Mouse (Mus musculus): ENCODE measurements around the gene Dcaf11. TPM values are rescaled to one million over a fixed set of nuclear protein-coding genes. Genes with fewer than 3 reads are reported as not detected.

Gene Dcaf11
- polyA plus RNA-seq, 1 experiment from 2014 or later: 53.9 TPM

GRCm38 (mm10) chr14:55561860-55562259 lies 2.1 kb downstream of the Dcaf11 start:
- H3K27ac ChIP-seq (ENCODE audit: low read depth): no peak overlapping the region
- no peaks in the 10 kb centered on the region for H3K9me3 ChIP-seq (ENCODE audit: low read depth, low read length)
- no peak for ATAC-seq (ENCODE audit: insufficient read depth)
- no peak for DNase-seq
- no peaks in the 10 kb centered on the region for H3K27me3 ChIP-seq (ENCODE audit: insufficient read depth, low read length)
- 0 out of 2 replicates have a peak, but pooled peaks cover 5% of the 10 kb centered on the region for H3K4me1 ChIP-seq (ENCODE audit: insufficient read depth)
- peak overlapping the region; percentile 81 for H3K4me2 ChIP-seq
- H3K36me3 ChIP-seq (ENCODE audit: insufficient read depth): peaks cover 37% of the 10 kb centered on the region
- H3K9ac ChIP-seq: no peak overlapping the region
- TF ChIP-seq CTCF (IDR thresholded peaks at IDR 0.05; ENCODE audit: low read depth): no peak
- peak overlapping the region; percentile 73; the same call in 1 of the 2 replicates for H3K4me3 ChIP-seq (ENCODE audit: low read depth, low read length)
- WGBS: 71% methylated on average over 10 of the region's 10 CpGs

DNA sequence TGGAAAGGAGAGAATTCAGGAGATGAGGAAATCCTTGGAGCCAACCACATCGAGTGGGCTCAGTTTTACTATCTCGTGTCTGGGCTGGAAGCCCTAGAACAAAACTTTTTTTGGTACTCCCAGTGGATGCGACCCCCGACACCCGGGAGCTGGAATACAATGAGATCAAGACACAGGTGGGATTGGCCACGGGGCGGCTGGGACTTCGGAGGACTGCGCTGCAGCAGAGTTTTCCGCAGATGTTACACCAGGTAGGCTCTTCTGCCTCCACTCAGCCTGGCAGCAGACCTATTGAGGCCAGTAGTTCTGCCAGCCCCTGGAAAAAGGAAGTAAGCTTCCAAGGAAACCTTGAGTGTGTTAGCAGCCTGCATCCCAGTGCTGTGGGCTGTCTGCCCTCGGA lies 3.4 kb downstream of the Dcaf11 start:
- 87% methylated on average over 11 of the region's 11 CpGs for WGBS
- Histone ChIP-seq H3K9ac (no peak overlapping the region), H3K27me3 (ENCODE audit: insufficient read depth, low read length) (no peaks in the 10 kb centered on the region), H3K4me3 (ENCODE audit: low read depth, low read length) (no peak overlapping the region), H3K27ac (ENCODE audit: low read depth) (no peak overlapping the region), H3K9me3 (ENCODE audit: low read depth, low read length) (no peaks in the 10 kb centered on the region), H3K4me2 (no peak overlapping the region), H3K4me1 (ENCODE audit: insufficient read depth) (0 out of 2 replicates have a peak, but pooled peaks cover 5% of the 10 kb centered on the region), H3K36me3 (ENCODE audit: insufficient read depth) (peaks cover 47% of the 10 kb centered on the region)
- TF ChIP-seq CTCF (IDR thresholded peaks at IDR 0.05; ENCODE audit: low read depth): no peak
- DNase-seq: no peak
- no peak for ATAC-seq (ENCODE audit: insufficient read depth)

GRCm38 (mm10) chr14:55565748-55566147 lies 5.9 kb downstream of the Dcaf11 start:
- TF ChIP-seq CTCF (IDR thresholded peaks at IDR 0.05; ENCODE audit: low read depth): peak; percentile 28
- Histone ChIP-seq H3K9me3 (ENCODE audit: low read depth, low read length) (no peaks in the 10 kb centered on the region), H3K9ac (no peak overlapping the region), H3K27ac (ENCODE audit: low read depth) (no peak overlapping the region), H3K36me3 (ENCODE audit: insufficient read depth) (peaks cover 58% of the 10 kb centered on the region), H3K4me2 (no peak overlapping the region), H3K4me3 (ENCODE audit: low read depth, low read length) (no peak overlapping the region), H3K4me1 (ENCODE audit: insufficient read depth) (0 out of 2 replicates have a peak, but pooled peaks cover 5% of the 10 kb centered on the region), H3K27me3 (ENCODE audit: insufficient read depth, low read length) (no peaks in the 10 kb centered on the region)
- DNase-seq (no peak), ATAC-seq (ENCODE audit: insufficient read depth) (no peak)
- WGBS: 77% methylated on average over 3 of the region's 3 CpGs

GRCm38 (mm10) chr14:55567496-55567895 lies 7.7 kb downstream of the Dcaf11 start:
- Histone ChIP-seq H3K4me3 (ENCODE audit: low read depth, low read length) (no peak overlapping the region), H3K9me3 (ENCODE audit: low read depth, low read length) (no peaks in the 10 kb centered on the region), H3K27me3 (ENCODE audit: insufficient read depth, low read length) (no peaks in the 10 kb centered on the region), H3K27ac (ENCODE audit: low read depth) (no peak overlapping the region), H3K9ac (no peak overlapping the region), H3K4me1 (ENCODE audit: insufficient read depth) (no peaks in the 10 kb centered on the region), H3K36me3 (ENCODE audit: insufficient read depth) (peaks cover 58% of the 10 kb centered on the region), H3K4me2 (no peak overlapping the region)
- ATAC-seq (ENCODE audit: insufficient read depth) (no peak), DNase-seq (no peak)
- TF ChIP-seq CTCF (IDR thresholded peaks at IDR 0.05; ENCODE audit: low read depth): no peak
- 82% methylated on average over 3 of the region's 3 CpGs for WGBS

DNA sequence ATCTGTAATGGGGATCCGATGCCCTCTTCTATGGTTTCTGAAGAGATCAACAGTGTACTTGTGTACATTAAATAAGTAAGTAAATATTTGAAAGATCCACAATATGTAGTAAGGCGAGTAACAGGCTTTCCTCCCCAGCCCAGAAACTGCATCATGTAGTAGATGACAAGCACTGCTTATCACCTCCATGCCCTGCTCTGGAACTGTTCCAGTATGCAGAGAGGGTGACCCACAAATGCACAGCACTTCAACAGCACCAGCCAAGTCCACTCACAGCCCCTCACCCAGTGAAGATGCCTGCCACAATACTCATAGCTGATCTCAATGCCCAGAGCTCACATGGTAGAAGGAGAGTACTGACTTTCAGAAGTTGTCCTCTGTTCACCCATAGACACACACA lies 10.8 kb downstream of the Dcaf11 start:
- Histone ChIP-seq H3K27me3 (ENCODE audit: insufficient read depth, low read length) (no peaks in the 10 kb centered on the region), H3K27ac (ENCODE audit: low read depth) (no peak overlapping the region), H3K4me3 (ENCODE audit: low read depth, low read length) (no peak overlapping the region), H3K4me1 (ENCODE audit: insufficient read depth) (0 out of 2 replicates have a peak, but pooled peaks cover 3% of the 10 kb centered on the region), H3K36me3 (ENCODE audit: insufficient read depth) (peaks cover 34% of the 10 kb centered on the region), H3K4me2 (no peak overlapping the region), H3K9me3 (ENCODE audit: low read depth, low read length) (no peaks in the 10 kb centered on the region), H3K9ac (no peak overlapping the region)
- no peak for TF ChIP-seq CTCF (IDR thresholded peaks at IDR 0.05; ENCODE audit: low read depth)
- no peak for ATAC-seq (ENCODE audit: insufficient read depth)
- no peak for DNase-seq
- WGBS: 63% methylated on average over 2 of the region's 2 CpGs

DNA sequence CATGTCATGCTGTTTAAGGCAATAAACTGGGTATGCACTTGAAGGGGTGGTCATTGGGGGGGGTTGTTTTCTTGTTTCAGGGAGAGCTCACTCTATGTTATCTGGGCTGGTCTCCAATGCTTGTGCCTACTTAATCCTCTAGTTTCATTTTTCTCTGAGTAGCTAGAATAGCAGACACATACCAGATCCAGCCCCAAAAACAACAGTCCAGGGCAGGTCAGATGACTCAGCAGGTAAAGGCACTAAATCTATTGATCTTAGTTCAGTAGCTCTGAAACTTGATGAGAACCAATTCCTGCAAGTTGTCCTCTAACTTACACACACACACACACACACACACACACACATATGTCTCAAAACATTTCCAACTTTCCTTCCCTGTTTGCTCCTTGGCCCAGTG lies 12.0 kb downstream of the Dcaf11 start:
- H3K27ac ChIP-seq (ENCODE audit: low read depth): no peak overlapping the region
- DNase-seq: no peak
- 0 out of 2 replicates have a peak, but pooled peaks cover 6% of the 10 kb centered on the region for H3K4me1 ChIP-seq (ENCODE audit: insufficient read depth)
- H3K36me3 ChIP-seq (ENCODE audit: insufficient read depth): peaks cover 22% of the 10 kb centered on the region
- no peak for TF ChIP-seq CTCF (IDR thresholded peaks at IDR 0.05; ENCODE audit: low read depth)
- no peak overlapping the region for H3K9ac ChIP-seq
- no peak overlapping the region for H3K4me2 ChIP-seq
- no peak for ATAC-seq (ENCODE audit: insufficient read depth)
- no peak overlapping the region for H3K4me3 ChIP-seq (ENCODE audit: low read depth, low read length)
- no peaks in the 10 kb centered on the region for H3K27me3 ChIP-seq (ENCODE audit: insufficient read depth, low read length)
- H3K9me3 ChIP-seq (ENCODE audit: low read depth, low read length): no peaks in the 10 kb centered on the region

GRCm38 (mm10) chr14:55575302-55575701 lies 15.5 kb downstream of the Dcaf11 start, which contains the start of gene Fitm1:
TSS of gene Fitm1 (plus strand) at chr14:55575617.
- DNase-seq: no peak
- H3K9me3 ChIP-seq (ENCODE audit: low read depth, low read length): no peaks in the 10 kb centered on the region
- no peak for ATAC-seq (ENCODE audit: insufficient read depth)
- peak within 1 kb of the TSS; percentile 27; the same call in 1 of the 2 replicates for H3K4me2 ChIP-seq
- no peak within 1 kb of the TSS; the same call in 1 of the 2 replicates for H3K9ac ChIP-seq
- H3K27ac ChIP-seq (ENCODE audit: low read depth): peak within 1 kb of the TSS; percentile 50; the same call in 1 of the 2 replicates
- H3K27me3 ChIP-seq (ENCODE audit: insufficient read depth, low read length): no peaks in the 10 kb centered on the region
- no peak for TF ChIP-seq CTCF (IDR thresholded peaks at IDR 0.05; ENCODE audit: low read depth)
- H3K4me1 ChIP-seq (ENCODE audit: insufficient read depth): 0 out of 2 replicates have a peak, but pooled peaks cover 6% of the 10 kb centered on the region
- H3K36me3 ChIP-seq (ENCODE audit: insufficient read depth): peaks cover 5% of the 10 kb centered on the region; the same call in 1 of the 2 replicates
- no peak within 1 kb of the TSS for H3K4me3 ChIP-seq (ENCODE audit: low read depth, low read length)
- WGBS: 61% methylated on average over 8 of the region's 8 CpGs
